12 mouse cellular contexts compared by ENCODE assay signal in the genomic region with DNA sequence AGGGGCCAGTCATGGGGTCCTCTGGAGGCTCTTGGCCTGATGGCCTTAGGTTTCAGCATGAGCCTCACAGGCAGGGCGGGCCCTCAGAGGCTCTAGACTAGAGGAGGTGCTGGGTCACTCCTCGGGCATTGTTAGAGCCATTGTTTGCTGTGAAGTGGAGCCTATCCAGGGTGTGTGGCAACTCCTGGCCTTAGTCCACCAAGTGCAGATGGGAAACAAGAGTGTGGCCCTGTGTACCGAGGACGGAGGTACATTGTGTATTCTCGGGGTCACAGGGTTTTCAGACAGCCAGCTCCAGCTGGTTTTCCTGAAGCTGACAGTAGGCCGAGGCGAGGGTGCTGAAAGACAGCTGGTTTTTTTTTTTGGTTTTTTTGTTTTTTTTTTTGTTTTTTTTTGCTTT. TPM values are rescaled to one million over a fixed set of nuclear protein-coding genes. Genes with fewer than 3 reads are reported as not detected.
DNase-seq lines count a peak whose midpoint lies in the region; ATAC-seq and TF ChIP-seq lines count a peak whose summit lies in the region.
"Had no signal": no experiment of that assay in that cellular context is flagged by ENCODE, and none has a peak within 500 bp of the region (broad histone marks: within the 10 kb centered on the region; RNA-seq: fewer than 3 reads in every experiment).

No protein-coding gene starts in this region.

- H3K4me3 ChIP-seq in heart, embryonic 11.5 days (ENCODE audit: low read depth, low read length): no peak overlapping the region
- H3K4me3 ChIP-seq in left cerebral cortex, adult 2 months: no peak overlapping the region
- H3K4me3 ChIP-seq in limb, embryonic 10.5 days: no peak overlapping the region

- no peak overlapping the region for H3K27ac ChIP-seq in heart, embryonic 11.5 days (ENCODE audit: low read depth, low read length)
- H3K27ac ChIP-seq in left cerebral cortex, adult 2 months: peak overlapping the region; percentile 47
- no peak overlapping the region for H3K27ac ChIP-seq in limb, embryonic 10.5 days

- intact Hi-C loops in left cerebral cortex, adult 2 months (cut with DNase I): no loop called here
- intact Hi-C loops in left cerebral cortex, postnatal 14 days (cut with DNase I): no loop called here

- no peaks in the 10 kb centered on the region for H3K9me3 ChIP-seq in heart, embryonic 11.5 days (replicated peaks; ENCODE audit: control insufficient read depth, low read length)
- no peaks in the 10 kb centered on the region for H3K9me3 ChIP-seq in limb, embryonic 10.5 days (replicated peaks)

- no peak overlapping the region for H3K9ac ChIP-seq in heart, embryonic 11.5 days (ENCODE audit: low read depth, low read length)

- WGBS in heart, embryonic 11.5 days (ENCODE audit: insufficient replicate concordance): 81% methylated on average over 7 of the region's 7 CpGs
- WGBS in limb, embryonic 10.5 days: 93% methylated on average over 7 of the region's 7 CpGs

- H3K4me2 ChIP-seq in heart, embryonic 11.5 days: no peak overlapping the region

- DNase-seq in heart, adult 11 months: peak; percentile 98
- no peak for DNase-seq in left cerebral cortex, adult 2 months (ENCODE audit: extremely low spot score in 1 of 2, low spot score in 2 of 2)
- DNase-seq in left cerebral cortex, postnatal 14 days (ENCODE audit: low spot score in 2 of 2): no peak
- peak; percentile 77 for DNase-seq in cerebellum, adult 9-10 months
- peak; percentile 89 for DNase-seq in lung, postnatal 10 days
- DNase-seq in thymus, postnatal 14 days: no peak
- DNase-seq in limb, embryonic 10.5 days (ENCODE audit: low spot score): no peak
- DNase-seq: kidney, postnatal 14 days; left cerebral cortex, postnatal 4 days; retina, postnatal 1 day; thymus, postnatal 4 days had no signal

- peaks cover 11% of the 10 kb centered on the region; the same call in 1 of the 2 replicates for H3K36me3 ChIP-seq in heart, embryonic 11.5 days (ENCODE audit: control insufficient read depth, insufficient read depth, low read length)
- peaks cover 66% of the 10 kb centered on the region for H3K36me3 ChIP-seq in limb, embryonic 10.5 days

- no peak for ATAC-seq in heart, embryonic 11.5 days (replicated peaks; ENCODE audit: insufficient number of reproducible peaks, low FRiP score, low TSS enrichment)

- no peak for TF ChIP-seq CTCF in left cerebral cortex, adult 2 months (IDR thresholded peaks at IDR 0.05)

- H3K27me3 ChIP-seq in heart, embryonic 11.5 days (ENCODE audit: control insufficient read depth, insufficient read depth, low read length): no peaks in the 10 kb centered on the region
- H3K27me3 ChIP-seq in limb, embryonic 10.5 days (ENCODE audit: low read depth, poor library complexity, severe bottlenecking): peaks cover 6% of the 10 kb centered on the region; the same call in 1 of the 2 replicates

- H3K4me1 ChIP-seq in heart, embryonic 11.5 days (ENCODE audit: control insufficient read depth, insufficient read depth, low read length): peaks cover 21% of the 10 kb centered on the region
- H3K4me1 ChIP-seq in limb, embryonic 10.5 days: peaks cover 22% of the 10 kb centered on the region

RNA-seq across cellular contexts. Expression of gene Git2, which starts 18.0 kb away (rescaled TPM):
- polyA plus RNA-seq in heart, embryonic 11.5 days (2014; fragmentation: Nextera tagmentation; extraction: Ambion mirVana): 28.9 and 30.6 TPM in 2 replicates
- total RNA-seq in left cerebral cortex, adult 2 months (2021): 10 to 100 TPM; 42.7 to 43.7 TPM
- total RNA-seq in left cerebral cortex, postnatal 14 days (2021): 10 to 100 TPM; 41.4 to 47.8 TPM
- 36.1 and 44.8 TPM in 2 replicates for polyA plus RNA-seq in limb, embryonic 10.5 days (2016; fragmentation: Nextera tagmentation; extraction: Ambion mirVana)

RNA-seq across cellular contexts. Expression of gene Ankrd13a, which starts 18.8 kb away (rescaled TPM):
- polyA plus RNA-seq in heart, embryonic 11.5 days (2014; fragmentation: Nextera tagmentation; extraction: Ambion mirVana): 37.6 and 39.7 TPM in 2 replicates
- 10 to 100 TPM; 31.0 to 38.8 TPM for total RNA-seq in left cerebral cortex, adult 2 months (2021)
- total RNA-seq in left cerebral cortex, postnatal 14 days (2021): 10 to 100 TPM; 33.6 to 34.8 TPM
- polyA plus RNA-seq in limb, embryonic 10.5 days (2016; fragmentation: Nextera tagmentation; extraction: Ambion mirVana): 43.1 and 44.0 TPM in 2 replicates

RNA-seq across cellular contexts. Expression of gene 1500011B03Rik, which starts 30.0 kb away (rescaled TPM):
- 62.7 and 63.7 TPM in 2 replicates for polyA plus RNA-seq in heart, embryonic 11.5 days (2014; fragmentation: Nextera tagmentation; extraction: Ambion mirVana)
- total RNA-seq in left cerebral cortex, adult 2 months (2021): 100 to 1,000 TPM; 144 to 161 TPM
- total RNA-seq in left cerebral cortex, postnatal 14 days (2021): 100 to 1,000 TPM; 170 to 179 TPM
- polyA plus RNA-seq in limb, embryonic 10.5 days (2016; fragmentation: Nextera tagmentation; extraction: Ambion mirVana): 92.0 and 92.4 TPM in 2 replicates

Comparison
In these comparisons a context has a peak if more than half of its experiments do, and no peak if none do; other contexts are left out.
1. DNase-seq: peak in heart, adult 11 months (single experiment), cerebellum, adult 9-10 months (single experiment) and lung, postnatal 10 days (single experiment); none in left cerebral cortex, adult 2 months (0 of 2), left cerebral cortex, postnatal 14 days (0 of 2), thymus, postnatal 14 days (single experiment) and limb, embryonic 10.5 days (single experiment).